Mouse (Mus musculus) monocyte, adult 5-6 weeks (primary cell): ENCODE data around the gene Kif13a. TPM values are rescaled to one million over a fixed set of nuclear protein-coding genes. Genes with fewer than 3 reads are reported as not detected.

Source experiments
- ATAC-seq: fragments of 153-309, 156-312 bp; replicated peaks from 2 replicates; pipeline ENCODE4 v1.8.0; 2017; ENCODE audit warnings: mild to moderate bottlenecking; ENCODE audit not compliant: low TSS enrichment, insufficient number of reproducible peaks, severe bottlenecking, poor library complexity, low FRiP score
- total RNA-seq: library from RNA; stranded (forward); fragments of 200-1000, 200-491, 200-594 nt; gene quantifications from 3 replicates; pipeline ENCODE4 v1.2.3, GENCODE M21; 2017

Kif13a gene
- total RNA-seq, 1 experiment from 2014 or later = 13.3 TPM

DNA sequence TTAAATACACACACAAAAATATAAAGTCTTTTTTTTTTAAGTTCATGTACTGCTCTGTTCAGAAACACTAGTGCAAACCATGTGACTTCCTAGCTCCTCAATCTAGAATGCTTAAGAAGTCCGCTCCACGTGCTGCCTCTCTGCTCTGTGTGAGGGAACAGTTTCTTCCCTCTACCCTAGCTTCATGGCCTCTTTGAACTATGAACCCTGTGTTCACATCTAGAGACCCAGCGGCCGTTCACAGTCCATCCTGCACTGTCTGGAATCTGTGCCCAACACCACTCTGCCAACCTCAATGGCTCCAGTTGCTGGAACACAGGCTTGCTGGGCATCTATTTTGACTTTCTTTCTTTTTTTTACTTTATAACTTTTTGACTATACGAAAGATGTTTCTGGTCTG lies 75.2 kb downstream of the Kif13a start:
- ATAC-seq = no peak

DNA sequence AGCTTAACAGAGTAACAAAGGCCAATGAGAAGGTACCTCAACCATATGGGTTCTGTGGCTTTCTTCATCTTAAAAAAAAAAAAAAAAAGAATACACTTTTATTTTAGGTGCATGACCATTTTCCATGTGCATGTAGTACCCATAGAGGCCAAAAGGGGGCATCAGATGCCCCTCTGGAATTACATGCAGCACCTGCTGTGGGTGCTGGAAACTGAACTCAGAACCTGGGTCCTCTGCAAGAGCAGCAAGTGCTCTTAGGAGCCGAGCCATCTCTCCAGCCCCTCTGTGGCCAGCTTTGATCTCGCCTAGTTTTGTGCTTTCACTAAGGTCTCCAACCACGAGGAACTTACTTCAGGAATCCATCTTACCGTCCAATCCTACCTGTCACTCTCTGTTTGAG lies 77.2 kb downstream of the Kif13a start:
- ATAC-seq = no peak

DNA sequence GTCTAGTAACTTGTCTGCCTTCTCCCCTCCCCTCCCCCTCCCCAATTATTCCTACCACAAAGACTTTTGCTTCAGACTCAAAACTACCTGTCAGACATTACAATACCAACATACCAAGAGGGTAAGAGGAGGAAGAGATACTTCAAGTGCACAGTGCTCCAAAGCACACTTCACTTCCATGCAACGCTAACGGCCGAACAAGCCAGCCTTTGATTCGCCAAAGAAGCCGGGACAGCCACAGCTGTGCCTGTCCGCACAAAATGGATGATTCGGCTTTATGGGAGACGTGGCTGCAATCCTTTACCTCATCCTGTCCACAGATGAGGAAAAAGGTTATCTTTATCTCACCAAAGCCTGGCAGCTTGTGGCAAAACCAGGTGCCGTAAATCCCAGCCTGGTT lies 84.2 kb downstream of the Kif13a start:
- no peak for ATAC-seq

- ATAC-seq = no peak
Observed at GRCm38 (mm10) chr13:46844561-46845235, 85.0 kb downstream of the Kif13a start.

DNA sequence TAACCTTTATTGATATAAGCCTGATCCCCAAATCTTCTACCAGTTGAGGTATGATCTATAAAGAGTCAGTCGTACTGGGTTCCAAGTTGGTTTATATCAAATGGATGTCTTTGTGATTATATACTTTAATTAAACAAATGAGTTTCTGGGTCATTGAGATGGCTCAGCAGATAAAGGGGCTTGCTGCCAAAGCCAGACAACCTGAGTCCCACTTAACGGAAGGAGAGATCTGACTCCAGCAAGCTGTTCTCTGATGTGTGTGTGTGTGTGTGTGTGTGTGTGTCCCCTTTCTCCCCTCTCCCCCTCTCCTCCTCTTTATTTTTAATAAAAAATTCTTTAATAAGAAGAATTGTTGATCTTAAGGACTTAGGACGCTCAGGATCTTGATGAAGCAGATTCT lies 86.0 kb downstream of the Kif13a start:
- no peak for ATAC-seq

DNA sequence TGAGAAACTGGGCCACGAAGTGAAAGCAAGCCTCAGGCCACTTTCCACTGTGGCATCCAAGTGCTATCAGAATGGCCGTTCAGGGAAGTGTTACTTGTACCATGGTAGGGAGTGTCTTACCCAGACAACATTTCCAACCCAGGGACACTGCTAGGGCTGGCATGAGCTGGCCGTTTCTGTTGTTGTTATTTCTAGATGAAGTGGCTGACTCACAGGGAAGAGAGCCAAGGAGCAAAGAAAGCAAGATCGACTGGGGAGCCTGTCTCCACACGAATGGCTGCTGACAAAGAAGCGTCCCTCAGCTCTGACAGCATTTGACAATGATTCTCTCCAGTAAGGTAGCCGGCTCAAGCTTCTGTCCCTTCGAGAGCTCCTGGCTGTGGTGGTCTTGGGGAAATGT lies 87.5 kb downstream of the Kif13a start:
- ATAC-seq = no peak

DNA sequence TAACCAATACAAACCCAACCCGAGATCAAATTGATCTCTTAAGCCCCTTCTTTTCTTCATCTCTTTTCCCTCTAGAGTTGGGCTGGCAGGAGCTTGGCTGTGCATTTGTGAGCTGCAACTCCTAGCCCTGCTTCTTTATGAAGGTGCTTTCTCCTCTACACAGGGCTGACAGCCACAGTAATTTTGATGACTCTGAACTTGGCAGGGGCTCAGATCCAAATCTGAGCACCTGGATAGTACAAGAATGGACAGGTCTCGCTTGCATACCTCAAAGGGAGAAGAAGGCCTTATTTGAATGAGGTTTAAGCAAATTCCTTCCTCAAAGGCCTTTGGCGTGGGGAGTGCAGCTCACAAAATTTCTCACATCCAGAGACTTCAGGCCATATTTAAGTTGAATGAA lies 88.0 kb downstream of the Kif13a start:
- ATAC-seq = no peak

DNA sequence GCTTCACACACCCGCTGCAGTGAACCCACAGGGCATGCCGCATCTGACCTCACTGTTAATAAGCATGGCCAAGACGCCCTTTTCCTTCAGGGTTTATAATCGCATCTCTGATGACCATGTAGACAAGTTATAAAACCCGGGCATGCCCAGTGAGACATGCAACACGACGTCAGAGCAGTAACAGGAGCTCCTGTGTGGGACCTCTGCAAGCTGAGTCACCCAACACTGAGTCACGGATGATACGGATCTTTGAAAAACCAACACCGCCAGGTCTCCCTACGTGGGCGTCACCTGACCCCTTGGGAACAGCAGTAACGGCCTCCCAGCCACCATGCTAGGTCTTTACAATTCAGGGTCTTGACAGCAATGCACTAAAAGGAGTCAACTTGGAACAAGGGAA lies 89.0 kb downstream of the Kif13a start:
- ATAC-seq = no peak

DNA sequence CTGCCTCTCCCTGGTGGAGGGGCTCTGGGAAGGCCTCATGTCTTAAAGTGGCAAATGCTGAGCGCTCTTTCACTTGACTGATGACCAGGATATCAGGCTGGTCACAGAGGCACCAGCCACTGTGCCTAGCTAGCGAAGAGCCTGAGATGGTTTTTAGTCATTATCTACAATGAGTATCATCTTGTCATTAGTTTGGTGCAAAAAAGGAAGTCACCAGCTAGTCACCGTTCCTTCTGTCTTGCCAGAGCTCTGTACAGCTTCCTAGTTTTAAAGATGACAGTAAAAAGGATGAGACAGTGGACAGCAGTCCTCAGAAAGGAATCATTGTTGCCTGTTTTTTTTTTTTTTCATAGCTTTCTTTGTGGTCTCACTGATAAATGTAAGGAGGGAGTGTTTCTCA lies 90.4 kb downstream of the Kif13a start:
- no peak for ATAC-seq

DNA sequence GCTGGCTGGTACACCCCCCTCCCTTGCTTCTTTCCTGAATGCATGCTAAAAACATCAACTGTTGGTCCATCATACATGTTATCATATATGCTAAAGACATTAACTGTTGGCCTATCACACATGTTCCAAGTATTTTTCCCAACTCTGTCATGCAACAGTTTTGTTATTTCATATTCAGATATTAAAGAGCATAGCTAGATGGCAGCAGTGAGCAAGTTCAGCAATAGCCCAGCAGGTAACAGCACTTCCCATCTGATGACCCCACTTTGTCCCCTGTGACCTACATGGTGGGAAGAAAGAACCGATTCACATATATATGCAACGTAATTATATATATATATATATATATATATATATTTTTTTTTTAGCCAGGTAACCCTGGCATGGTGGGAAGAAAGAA lies 91.1 kb downstream of the Kif13a start:
- ATAC-seq = no peak

DNA sequence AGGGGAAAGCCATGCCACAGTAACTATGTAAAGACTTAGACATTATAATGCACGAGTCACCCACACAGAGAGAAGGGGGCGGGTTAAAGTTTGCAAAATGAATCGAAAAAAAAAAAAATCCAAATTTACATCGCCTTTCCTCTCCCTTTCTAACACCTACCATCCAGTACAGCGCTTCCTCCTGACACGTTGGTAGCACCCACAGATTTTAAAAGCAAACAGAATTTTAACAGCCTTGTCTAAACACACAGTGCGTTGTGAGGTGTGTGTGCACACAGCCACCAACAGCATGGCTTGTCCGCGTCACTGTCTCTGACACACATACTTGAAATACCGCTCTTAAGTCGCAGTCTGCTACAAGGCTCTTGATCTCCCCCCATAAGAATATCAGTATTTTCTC lies 94.3 kb downstream of the Kif13a start:
- no peak for ATAC-seq

GRCm38 (mm10) chr13:46834805-46835204 lies 94.9 kb downstream of the Kif13a start:
- ATAC-seq = no peak

GRCm38 (mm10) chr13:46833586-46833985 lies 96.1 kb downstream of the Kif13a start:
- ATAC-seq = no peak

DNA sequence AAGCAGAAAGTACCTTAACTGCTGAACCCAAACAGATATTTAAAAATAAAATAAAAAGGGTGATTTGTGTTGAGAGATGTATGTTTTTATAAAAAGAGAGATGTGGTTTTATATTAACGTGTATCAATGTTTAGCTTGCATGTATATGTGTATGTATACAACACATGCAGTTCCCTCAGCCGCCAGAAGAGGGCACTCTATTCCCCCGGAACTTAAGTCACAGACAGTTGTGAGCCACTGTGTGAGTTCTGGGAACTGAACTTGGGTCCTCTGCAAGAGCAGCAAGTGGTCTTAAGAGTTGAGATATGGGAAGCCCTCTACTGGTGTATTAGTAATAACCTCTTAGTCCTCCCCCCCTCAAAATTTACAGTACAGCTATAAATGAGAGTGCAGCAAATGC lies 96.7 kb downstream of the Kif13a start:
- ATAC-seq = no peak

DNA sequence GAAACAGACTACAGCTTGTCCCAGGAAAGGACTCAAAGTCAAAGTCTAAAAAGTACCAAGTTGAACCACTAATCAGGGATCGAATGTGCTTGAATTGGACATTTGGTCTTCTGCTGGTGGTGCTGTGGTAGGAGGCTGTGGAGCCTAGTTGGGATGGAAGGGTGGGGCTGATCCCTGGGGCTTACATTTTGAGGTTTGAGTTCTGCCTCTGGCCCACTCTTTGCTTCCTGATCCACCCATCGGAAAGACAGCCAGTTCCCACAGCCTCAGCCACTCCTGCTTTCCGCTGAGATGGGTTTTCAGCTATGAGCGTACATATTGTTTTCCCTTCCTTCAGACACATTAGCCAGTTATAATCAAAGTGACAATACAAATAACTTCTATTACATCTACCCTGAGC lies 106.4 kb downstream of the Kif13a start:
- ATAC-seq = no peak

DNA sequence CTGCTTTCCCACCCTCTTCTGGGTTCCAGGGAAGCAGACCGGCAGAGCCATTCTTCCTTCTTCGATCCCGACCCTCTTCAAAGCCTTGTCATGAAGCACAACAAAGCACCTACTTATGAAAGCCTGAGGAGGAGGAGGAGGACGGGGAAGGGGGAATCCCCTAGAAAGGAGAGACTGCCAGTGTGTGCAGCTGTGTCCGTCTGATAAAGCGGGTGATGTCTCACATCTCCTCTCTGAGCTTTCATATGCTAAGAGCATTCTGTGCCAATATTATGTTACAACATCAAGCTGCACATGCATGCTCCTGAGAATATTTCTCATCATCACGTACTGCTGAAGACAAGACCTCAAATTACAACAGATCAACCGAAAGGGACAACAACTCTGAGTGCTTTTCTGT lies 107.5 kb downstream of the Kif13a start:
- ATAC-seq = no peak

- no peak for ATAC-seq
Observed at GRCm38 (mm10) chr13:46819729-46820223, 109.9 kb downstream of the Kif13a start.

DNA sequence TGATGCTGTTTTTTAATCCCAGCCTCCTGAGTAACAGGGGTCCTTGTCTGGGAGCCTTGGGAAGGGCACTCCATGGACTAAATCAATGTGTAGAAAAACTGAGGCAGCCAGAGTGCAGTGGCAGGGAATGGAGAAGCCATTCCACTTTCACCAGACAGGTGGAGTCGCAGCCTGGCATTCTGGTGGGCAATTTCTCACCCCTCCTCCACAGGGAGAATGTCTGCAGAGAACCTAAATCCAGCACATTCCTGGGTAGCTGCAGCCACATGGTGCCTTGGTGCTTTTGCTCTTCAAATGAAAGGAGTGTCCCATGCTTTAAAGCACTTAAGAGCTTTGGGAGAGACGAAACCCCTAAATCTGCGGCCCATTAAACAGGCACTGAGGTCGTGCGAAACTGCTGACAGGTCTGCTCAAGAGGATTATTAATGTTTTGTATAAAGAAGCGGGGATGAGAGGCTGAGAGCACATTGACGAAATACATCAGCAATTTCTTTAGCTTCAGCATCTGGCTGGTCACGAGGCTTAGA lies 110.4 kb downstream of the Kif13a start:
- no peak for ATAC-seq

GRCm38 (mm10) chr13:46818374-46818773 lies 111.3 kb downstream of the Kif13a start:
- ATAC-seq = no peak

- no peak for ATAC-seq
Observed at GRCm38 (mm10) chr13:46812648-46813184, 117.0 kb downstream of the Kif13a start.
